10 mouse cellular contexts compared by ENCODE assay signal in the genomic region with DNA sequence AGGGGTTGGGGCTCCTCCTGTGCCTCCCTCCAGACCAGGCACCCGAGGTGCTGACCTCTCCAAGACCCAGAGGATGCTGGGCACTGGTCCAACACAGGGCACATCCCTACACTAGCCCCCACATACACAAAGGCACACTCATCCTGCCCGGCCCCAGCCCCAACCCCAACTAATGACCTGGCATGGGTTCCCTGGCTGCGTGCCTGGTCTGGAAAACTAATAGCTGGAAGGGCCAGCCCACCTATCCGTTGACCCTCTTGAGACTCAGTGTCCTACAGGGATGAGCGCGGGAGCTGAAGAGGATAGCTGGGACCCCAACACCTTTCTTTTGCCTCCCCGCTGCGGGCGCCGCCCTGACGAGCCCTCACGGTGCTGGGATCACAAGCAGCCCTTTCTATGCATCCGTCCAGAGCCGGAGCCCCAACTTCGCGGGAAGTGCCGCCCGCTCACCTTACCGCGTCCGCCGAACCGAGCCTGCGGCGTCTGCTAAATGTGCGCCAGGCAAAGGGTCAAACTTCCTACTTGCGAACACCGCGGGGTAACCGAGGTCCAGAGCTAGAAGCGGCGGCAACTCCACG. TPM values are rescaled to one million over a fixed set of nuclear protein-coding genes. Genes with fewer than 3 reads are reported as not detected.
DNase-seq lines count a peak whose midpoint lies in the region; ATAC-seq lines count a peak whose summit lies in the region.
"Had no signal": no experiment of that assay in that cellular context is flagged by ENCODE, and none has a peak within 500 bp of the region (broad histone marks: within the 10 kb centered on the region; RNA-seq: fewer than 3 reads in every experiment).

No protein-coding gene starts in this region.

- no peak overlapping the region for H3K27ac ChIP-seq in heart, embryonic 14.5 days (replicated peaks in 1 of 2; ENCODE audit: control insufficient read depth in 1 of 2, insufficient read depth in 1 of 2, low read depth in 2 of 2, low read length in 2 of 2)
- no peak overlapping the region for H3K27ac ChIP-seq in forebrain, embryonic 14.5 days (ENCODE audit: low read depth, low read length)
- no peak overlapping the region for H3K27ac ChIP-seq in liver, embryonic 11.5 days (ENCODE audit: low read depth, low read length)

- H3K36me3 ChIP-seq in heart, embryonic 14.5 days (ENCODE audit: control insufficient read depth, insufficient read depth, low read length): no peaks in the 10 kb centered on the region
- H3K36me3 ChIP-seq in forebrain, embryonic 14.5 days (ENCODE audit: control insufficient read depth, insufficient read depth, low read length): no peaks in the 10 kb centered on the region
- H3K36me3 ChIP-seq in liver, embryonic 11.5 days (ENCODE audit: control insufficient read depth, insufficient read depth, low read length): no peaks in the 10 kb centered on the region

- H3K9ac ChIP-seq in heart, embryonic 14.5 days (ENCODE audit: low read length): peak overlapping the region; percentile 56
- no peak overlapping the region for H3K9ac ChIP-seq in forebrain, embryonic 14.5 days (ENCODE audit: low read length)
- peak overlapping the region; percentile 55 for H3K9ac ChIP-seq in liver, embryonic 11.5 days (ENCODE audit: low read depth, low read length)

- H3K4me2 ChIP-seq in heart, embryonic 14.5 days (ENCODE audit: low read length): peak overlapping the region; percentile 81
- peak overlapping the region; percentile 46 for H3K4me2 ChIP-seq in forebrain, embryonic 14.5 days (ENCODE audit: low read length)
- H3K4me2 ChIP-seq in liver, embryonic 11.5 days: peak overlapping the region; percentile 85

- peaks cover 46% of the 10 kb centered on the region for H3K27me3 ChIP-seq in heart, embryonic 14.5 days (ENCODE audit: control insufficient read depth, insufficient read depth, low read length)
- peaks cover 35% of the 10 kb centered on the region for H3K27me3 ChIP-seq in forebrain, embryonic 14.5 days (replicated peaks; ENCODE audit: control insufficient read depth, insufficient read depth, low read length)
- H3K27me3 ChIP-seq in liver, embryonic 11.5 days (replicated peaks; ENCODE audit: control insufficient read depth, insufficient read depth, low read length): peaks cover 42% of the 10 kb centered on the region

- no peak for DNase-seq in heart, adult 8-10 months (ENCODE audit: low spot score)
- DNase-seq in NIH3T3 (ENCODE audit: low read depth): peak; percentile 30
- no peak for DNase-seq in forebrain, embryonic 14.5 days (ENCODE audit: low spot score)
- DNase-seq in liver, embryonic 11.5 days (ENCODE audit: low spot score): no peak
- no peak for DNase-seq in frontal cortex, postnatal 25 days (ENCODE audit: low spot score in 2 of 2)
- no peak for DNase-seq in adrenal gland, adult 18-20 months (ENCODE audit: low spot score in 2 of 2)
- DNase-seq in B cell, adult 2 months: no peak

- H3K9me3 ChIP-seq in heart, embryonic 14.5 days (ENCODE audit: control insufficient read depth, low read length): no peaks in the 10 kb centered on the region
- no peaks in the 10 kb centered on the region for H3K9me3 ChIP-seq in forebrain, embryonic 14.5 days (replicated peaks; ENCODE audit: control insufficient read depth, low read length)
- H3K9me3 ChIP-seq in liver, embryonic 11.5 days (ENCODE audit: control insufficient read depth, low read length): no peaks in the 10 kb centered on the region

- 1% methylated on average over 33 of the region's 33 CpGs for WGBS in heart, embryonic 14.5 days
- WGBS in forebrain, embryonic 14.5 days: under 1% methylated on average over 33 of the region's 33 CpGs
- WGBS in liver, embryonic 11.5 days: 3% methylated on average over 33 of the region's 33 CpGs

- peaks cover 5 to 13% of the 10 kb centered on the region in 2 experiments; a peak in 3 of 4 replicates for H3K4me1 ChIP-seq in heart, embryonic 14.5 days (ENCODE audit: control insufficient read depth in 2 of 2, insufficient read depth in 2 of 2, low read length in 2 of 2)
- no peaks in the 10 kb centered on the region; the same call in 1 of the 2 replicates for H3K4me1 ChIP-seq in forebrain, embryonic 14.5 days (ENCODE audit: control insufficient read depth, insufficient read depth, low read length)
- peaks cover 38% of the 10 kb centered on the region for H3K4me1 ChIP-seq in liver, embryonic 11.5 days (replicated peaks; ENCODE audit: control insufficient read depth, insufficient read depth, low read length)

- ATAC-seq in heart, embryonic 14.5 days (ENCODE audit: insufficient number of reproducible peaks, insufficient read depth, low FRiP score, low read depth): no peak
- ATAC-seq in forebrain, embryonic 14.5 days: no peak
- no peak for ATAC-seq in liver, embryonic 11.5 days (replicated peaks; ENCODE audit: low FRiP score)
- ATAC-seq: Patski had no signal

- H3K4me3 ChIP-seq in heart, embryonic 14.5 days (ENCODE audit: control insufficient read depth in 1 of 2, insufficient read depth in 1 of 2, low read depth in 1 of 2, low read length in 2 of 2): peak overlapping the region; percentile 36 to 47
- H3K4me3 ChIP-seq in forebrain, embryonic 14.5 days (ENCODE audit: low read depth, low read length): peak overlapping the region; percentile 21
- peak overlapping the region; percentile 51 for H3K4me3 ChIP-seq in liver, embryonic 11.5 days (ENCODE audit: low read depth, low read length)

RNA-seq across cellular contexts. Expression of a gene that starts 1.1 kb away (rescaled TPM):
- 0.09 TPM in 1 of 2 replicates, not detected in the other for polyA plus RNA-seq in heart, embryonic 14.5 days (2014; fragmentation: Nextera tagmentation; extraction: Ambion mirVana)
- total RNA-seq in heart, adult 8-10 months (2022): under 1 TPM; 0.24 to 0.85 (median 0.36) TPM
- 0.18 TPM in 1 of 2 replicates, not detected in the other for polyA plus RNA-seq in forebrain, embryonic 14.5 days (2014; fragmentation: Nextera tagmentation; extraction: Ambion mirVana)
- 0.68 and 0.85 TPM in 2 replicates for polyA plus RNA-seq in liver, embryonic 11.5 days (2014; fragmentation: Nextera tagmentation; extraction: Ambion mirVana)
- not detected for total RNA-seq in adrenal gland, adult 18-20 months (2021)
- total RNA-seq: left cerebral cortex, postnatal 10 days had no signal

RNA-seq across cellular contexts. Expression of a gene that starts 6.6 kb away (rescaled TPM):
- 0.09 TPM in 1 of 2 replicates, not detected in the other for polyA plus RNA-seq in heart, embryonic 14.5 days (2014; fragmentation: Nextera tagmentation; extraction: Ambion mirVana)
- under 1 TPM in 1 of 4 experiments, not detected in 3; 0.41 TPM for total RNA-seq in heart, adult 8-10 months (2022)
- not detected in 2 replicates for polyA plus RNA-seq in forebrain, embryonic 14.5 days (2014; fragmentation: Nextera tagmentation; extraction: Ambion mirVana)
- 0.85 and 1.4 TPM in 2 replicates for polyA plus RNA-seq in liver, embryonic 11.5 days (2014; fragmentation: Nextera tagmentation; extraction: Ambion mirVana)
- total RNA-seq in adrenal gland, adult 18-20 months (2021): not detected
- total RNA-seq: left cerebral cortex, postnatal 10 days had no signal

RNA-seq across cellular contexts. Expression of a gene that starts 6.6 kb away (rescaled TPM):
- 61.8 and 62.7 TPM in 2 replicates for polyA plus RNA-seq in heart, embryonic 14.5 days (2014; fragmentation: Nextera tagmentation; extraction: Ambion mirVana)
- 10 to 100 TPM; 37.3 to 48.3 (median 47.8) TPM for total RNA-seq in heart, adult 8-10 months (2022)
- 49.5 and 52.6 TPM in 2 replicates for polyA plus RNA-seq in forebrain, embryonic 14.5 days (2014; fragmentation: Nextera tagmentation; extraction: Ambion mirVana)
- 137 and 139 TPM in 2 replicates for polyA plus RNA-seq in liver, embryonic 11.5 days (2014; fragmentation: Nextera tagmentation; extraction: Ambion mirVana)
- 100 to 1,000 TPM; 110 to 111 TPM for total RNA-seq in adrenal gland, adult 18-20 months (2021)

RNA-seq across cellular contexts. Expression of a gene that starts 31.8 kb away (rescaled TPM):
- 7.5 and 8.8 TPM in 2 replicates for polyA plus RNA-seq in heart, embryonic 14.5 days (2014; fragmentation: Nextera tagmentation; extraction: Ambion mirVana)
- 10 to 100 TPM; 17.3 to 20.1 (median 17.7) TPM for total RNA-seq in heart, adult 8-10 months (2022)
- 31.6 and 33.3 TPM in 2 replicates for polyA plus RNA-seq in forebrain, embryonic 14.5 days (2014; fragmentation: Nextera tagmentation; extraction: Ambion mirVana)
- 9.9 and 10.7 TPM in 2 replicates for polyA plus RNA-seq in liver, embryonic 11.5 days (2014; fragmentation: Nextera tagmentation; extraction: Ambion mirVana)
- total RNA-seq in adrenal gland, adult 18-20 months (2021): 10 to 100 TPM; 20.6 to 32.6 TPM

RNA-seq across cellular contexts. Expression of a gene that starts 34.3 kb away (rescaled TPM):
- polyA plus RNA-seq in heart, embryonic 14.5 days (2014; fragmentation: Nextera tagmentation; extraction: Ambion mirVana): 11.2 and 11.3 TPM in 2 replicates
- total RNA-seq in heart, adult 8-10 months (2022): 1 to 10 TPM; 5.4 to 8.1 (median 6.8) TPM
- polyA plus RNA-seq in forebrain, embryonic 14.5 days (2014; fragmentation: Nextera tagmentation; extraction: Ambion mirVana): 17.0 and 20.3 TPM in 2 replicates
- 23.0 and 27.4 TPM in 2 replicates for polyA plus RNA-seq in liver, embryonic 11.5 days (2014; fragmentation: Nextera tagmentation; extraction: Ambion mirVana)
- 10 to 100 TPM; 22.6 to 24.4 TPM for total RNA-seq in adrenal gland, adult 18-20 months (2021)
